Mouse (Mus musculus) gastrocnemius, postnatal 36 days (tissue): ENCODE results near the gene Myh2. TPM values are rescaled to one million over a fixed set of nuclear protein-coding genes. Genes with fewer than 3 reads are reported as not detected.

ENCODE experiments used
- DNase-seq, 2 experiments: peaks; one replicate each; pipeline ENCODE4 v3.0.0; 2022
- intact Hi-C: fragments of 180-260 bp; cut with DNase I; formaldehyde crosslinking; loops from one replicate; pipeline ENCODE4 v1.15.1; 2025
- total RNA-seq, 2 experiments: library from RNA; stranded (reverse); gene quantifications; 2 replicates each; pipeline ENCODE4 v1.2.3; 2021

Myh2 gene
- total RNA-seq, 2 experiments from 2014 or later: 1,281 to 1,857 TPM

DNA sequence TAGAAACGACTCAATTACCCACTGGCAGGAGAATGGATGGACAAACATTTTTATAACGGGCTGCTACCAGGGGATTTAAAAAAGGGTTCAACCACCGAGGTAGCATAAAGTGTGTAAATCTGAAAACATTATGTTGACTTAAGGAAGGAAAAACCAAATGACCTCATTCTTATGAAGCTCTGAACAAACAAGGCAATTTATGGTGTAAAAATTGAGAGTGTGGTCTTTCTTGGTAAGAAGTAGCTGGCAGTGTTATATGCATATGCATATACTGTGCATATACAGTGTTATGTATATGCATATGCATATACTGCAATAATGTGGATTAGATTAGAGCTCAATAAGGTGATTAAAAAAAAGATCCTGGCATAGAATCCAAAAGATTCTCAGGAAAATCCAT is 19.7 kb upstream of the Myh2 start:
- DNase-seq: no peak
- intact Hi-C loops: no loop called here

DNA sequence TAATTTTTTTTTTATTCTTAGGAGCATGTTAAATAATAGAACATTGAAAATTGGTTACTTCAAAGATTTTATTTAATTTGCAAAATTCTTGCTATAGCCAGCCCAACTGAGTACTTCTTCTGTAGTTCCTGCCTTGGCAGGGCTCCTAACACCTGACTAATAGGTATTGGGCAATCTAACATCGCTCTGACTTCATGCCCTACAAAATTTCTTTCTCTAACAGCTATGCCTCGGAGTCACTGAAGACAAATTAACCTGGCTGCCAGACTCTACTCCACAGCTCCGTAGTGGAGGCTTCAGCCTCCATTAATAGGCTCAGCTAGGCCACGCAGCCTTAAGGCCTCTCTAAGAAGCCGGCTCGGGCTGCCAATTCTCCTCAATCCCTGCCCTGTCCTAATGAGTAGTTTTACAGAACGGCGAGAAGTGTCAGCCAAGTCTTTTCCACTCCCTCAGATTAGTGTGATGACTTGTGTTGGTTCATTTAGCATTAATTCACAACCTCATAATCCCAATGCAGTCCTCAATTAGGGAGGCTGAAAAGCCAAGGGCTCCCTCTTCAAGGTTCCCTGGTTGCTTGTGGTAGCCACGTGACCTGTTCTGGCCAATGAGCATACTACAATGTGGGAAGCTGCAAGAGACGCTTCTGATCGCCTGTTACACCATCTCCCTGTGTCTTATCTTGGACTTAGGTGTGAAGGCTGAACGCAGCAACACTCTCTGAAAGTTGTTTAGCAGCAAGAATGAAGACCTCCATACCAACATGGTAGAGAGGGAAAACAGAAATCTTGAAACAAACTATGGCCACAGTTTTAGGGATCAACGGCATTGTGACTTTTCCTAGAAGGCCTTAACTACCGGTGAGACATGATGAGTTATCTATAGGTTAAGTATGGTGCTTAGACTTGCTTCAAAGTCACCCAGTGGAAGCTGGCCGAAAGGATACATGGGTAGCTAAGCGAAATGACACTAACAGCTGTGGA is 18.9 kb upstream of the Myh2 start:
- intact Hi-C loops: no loop called here
- no peak for DNase-seq

DNA sequence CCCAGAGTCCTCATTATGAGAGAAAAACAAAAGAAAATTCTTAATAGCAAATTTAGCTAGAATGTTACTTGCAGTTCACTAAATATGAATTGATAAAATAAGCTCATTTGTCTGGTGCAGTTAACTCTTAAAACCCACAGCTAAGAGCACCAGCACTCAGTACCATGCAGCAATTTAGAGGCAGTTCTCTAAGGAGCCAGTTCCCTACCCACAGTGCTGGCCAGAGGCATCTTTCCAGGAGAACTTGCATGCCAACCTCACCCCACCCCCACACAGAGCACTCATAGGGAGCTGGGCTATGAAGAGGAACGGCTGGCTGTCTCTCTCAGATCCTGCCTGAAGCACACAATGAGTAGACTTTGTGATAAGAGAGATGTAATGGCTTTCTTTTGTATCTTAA is 17.7 kb upstream of the Myh2 start:
- intact Hi-C loops: no loop called here
- DNase-seq: peak; percentile 39 to 59

DNA sequence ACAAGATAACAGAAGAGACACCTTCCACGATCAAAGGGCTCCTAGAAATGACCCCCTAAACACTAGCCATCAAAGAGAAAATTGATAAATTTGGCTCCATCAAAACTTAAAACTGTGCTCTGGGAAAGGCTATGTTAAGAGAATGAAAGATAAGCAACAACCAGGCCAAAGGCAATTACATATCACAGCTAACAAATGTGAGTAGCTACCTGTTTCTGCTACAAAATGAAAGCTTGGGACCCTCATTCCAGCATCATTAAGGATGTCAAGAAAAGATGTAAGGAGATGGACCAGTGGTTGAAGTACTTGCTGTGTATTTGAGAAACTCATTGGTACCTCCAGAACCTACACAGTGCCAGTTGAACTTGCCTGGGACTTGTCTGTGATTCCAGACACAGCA is 17.0 kb upstream of the Myh2 start:
- intact Hi-C loops: no loop called here
- DNase-seq: no peak

DNA sequence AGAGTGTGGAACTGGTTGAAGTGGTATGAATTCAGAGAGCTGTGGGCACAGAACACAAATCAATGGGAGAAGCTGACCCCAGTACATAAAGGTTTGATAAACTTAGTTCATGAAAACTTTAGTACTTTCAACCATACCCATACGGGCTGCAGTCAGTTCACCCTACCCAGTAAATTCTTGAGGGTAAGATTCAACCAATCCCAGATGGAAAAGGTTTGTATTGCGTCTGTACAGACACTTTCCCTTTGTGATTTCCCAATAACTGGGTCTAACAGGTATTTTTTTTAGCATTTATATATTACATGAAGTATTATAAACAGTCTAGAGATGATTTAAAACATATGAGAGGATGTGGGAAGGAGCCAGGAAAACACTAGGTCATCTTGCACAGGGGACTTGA is 15.2 kb upstream of the Myh2 start:
- intact Hi-C loops: no loop called here
- no peak for DNase-seq

DNA sequence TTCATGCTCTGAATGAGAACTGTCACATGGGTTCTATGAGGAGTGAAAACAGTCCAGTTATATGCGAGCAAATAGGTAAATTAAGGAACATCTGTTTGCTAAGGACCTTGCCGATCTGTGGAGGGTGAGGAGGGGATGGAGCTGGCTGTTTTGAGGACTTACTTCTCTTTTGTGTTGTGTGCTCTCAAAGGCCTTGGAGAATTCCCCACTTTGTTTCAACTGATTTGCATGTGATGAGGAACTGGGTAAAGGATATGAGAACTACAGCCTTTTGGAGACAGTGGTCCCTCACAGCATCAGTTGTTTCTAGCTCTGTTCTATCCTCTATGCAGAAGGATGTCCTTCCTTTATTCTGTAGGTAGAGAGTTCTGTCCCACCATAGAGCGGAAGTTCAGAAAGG is 10.7 kb upstream of the Myh2 start:
- no peak for DNase-seq
- intact Hi-C loops: no loop called here

DNA sequence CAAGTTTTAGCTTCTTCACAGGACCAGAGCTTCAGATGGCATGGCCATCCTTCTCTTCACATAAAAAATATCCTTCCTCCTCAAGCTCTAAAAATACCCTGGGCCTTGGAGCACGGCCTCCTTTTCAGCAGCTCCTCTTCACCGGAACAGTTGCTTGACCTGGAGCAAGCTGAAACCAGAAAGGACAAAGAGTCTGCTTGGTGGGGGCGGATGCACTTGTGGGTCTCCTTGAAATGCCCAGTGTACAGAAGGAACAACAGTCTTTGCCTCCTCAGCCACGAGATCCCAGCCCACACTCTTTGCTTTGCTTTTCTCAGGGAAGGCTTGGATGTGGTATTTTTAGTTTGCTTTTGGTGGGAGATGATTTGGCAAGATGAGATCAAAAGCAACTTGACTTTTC is 7.1 kb upstream of the Myh2 start:
- no peak for DNase-seq

DNA sequence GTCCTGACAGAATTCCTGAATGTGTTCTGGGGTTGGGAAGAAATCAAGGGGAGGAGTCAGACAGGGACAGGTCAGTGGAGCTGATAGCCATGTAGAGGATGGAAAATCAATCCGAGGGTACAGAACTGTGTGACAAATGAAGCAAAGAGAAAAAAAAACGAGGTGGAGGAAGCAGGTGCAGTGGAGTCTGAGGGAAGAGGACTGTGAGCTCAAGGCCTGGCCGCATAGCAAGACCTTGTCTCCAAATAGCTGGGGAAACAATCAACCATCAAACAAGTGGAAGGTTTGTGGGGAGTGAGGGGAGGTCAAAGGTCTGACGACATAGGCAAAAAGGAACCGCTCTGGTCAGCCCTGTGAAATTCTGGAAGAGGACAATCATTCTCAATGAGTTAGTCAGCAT is 6.0 kb upstream of the Myh2 start:
- intact Hi-C loops: no loop called here
- DNase-seq: no peak

More for the DNA sequence above, 7.1 kb upstream of the Myh2 start:
- intact Hi-C loops: no loop called here

DNA sequence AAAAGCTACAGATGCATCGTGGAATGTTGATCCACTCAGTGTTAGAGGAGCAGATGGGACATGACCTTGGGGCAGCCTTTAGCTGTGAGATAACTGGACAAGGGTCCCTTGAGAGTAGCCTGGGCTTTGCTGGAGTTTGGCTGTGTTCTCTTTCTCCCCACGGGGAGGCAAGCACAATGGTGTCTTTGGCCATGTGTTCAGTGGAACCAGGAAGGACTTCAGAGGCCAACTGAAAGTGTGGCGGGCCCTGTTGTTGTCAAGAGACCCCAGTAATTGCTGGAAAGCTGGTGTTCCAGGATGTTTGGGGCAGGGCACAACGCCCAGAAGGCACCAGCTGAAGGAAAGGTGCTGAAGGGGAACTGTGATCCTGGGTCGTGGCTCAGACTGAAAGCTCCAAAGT is 1.5 kb upstream of the Myh2 start:
- intact Hi-C loops: no loop called here
- no peak for DNase-seq

DNA sequence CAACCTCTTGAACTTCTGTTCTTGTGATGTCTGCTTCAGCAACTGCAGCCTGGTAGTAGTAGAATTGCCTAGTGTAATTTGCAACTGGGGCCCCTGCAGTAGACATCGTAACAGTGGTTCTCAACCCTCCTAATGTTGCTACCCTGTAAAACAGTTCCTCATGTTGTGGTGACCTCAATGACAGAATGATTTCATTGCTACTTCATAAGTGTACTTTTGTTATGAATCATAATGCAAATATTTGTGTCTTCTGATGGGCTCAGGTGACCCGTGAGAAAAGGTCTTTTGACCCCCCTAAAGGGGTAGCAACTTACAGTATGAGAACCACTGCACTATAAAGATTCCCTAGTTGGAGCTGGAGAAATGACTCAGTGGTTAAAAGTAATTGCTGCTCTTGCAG is 1.6 kb downstream of the Myh2 start:
- DNase-seq: no peak
- intact Hi-C loops: no loop called here

DNA sequence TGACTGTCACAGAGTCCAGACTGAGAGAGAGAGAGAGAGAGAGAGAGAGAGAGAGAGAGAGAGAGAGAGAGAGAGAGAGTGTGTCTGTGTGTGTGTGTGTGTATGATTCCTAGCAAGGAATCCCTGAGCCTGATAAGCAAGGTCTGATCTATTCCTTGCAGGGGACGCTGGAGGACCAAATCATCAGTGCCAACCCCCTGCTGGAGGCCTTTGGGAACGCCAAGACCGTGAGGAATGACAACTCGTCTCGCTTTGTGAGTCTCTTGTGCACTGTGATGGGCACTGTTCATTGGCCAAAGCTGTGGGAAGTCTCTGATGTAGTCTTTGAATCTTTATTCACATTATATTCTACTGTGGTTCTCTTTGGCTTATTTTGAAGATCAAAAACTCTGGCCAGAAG is 5.5 kb downstream of the Myh2 start:
- intact Hi-C loops: no loop called here
- DNase-seq: no peak

DNA sequence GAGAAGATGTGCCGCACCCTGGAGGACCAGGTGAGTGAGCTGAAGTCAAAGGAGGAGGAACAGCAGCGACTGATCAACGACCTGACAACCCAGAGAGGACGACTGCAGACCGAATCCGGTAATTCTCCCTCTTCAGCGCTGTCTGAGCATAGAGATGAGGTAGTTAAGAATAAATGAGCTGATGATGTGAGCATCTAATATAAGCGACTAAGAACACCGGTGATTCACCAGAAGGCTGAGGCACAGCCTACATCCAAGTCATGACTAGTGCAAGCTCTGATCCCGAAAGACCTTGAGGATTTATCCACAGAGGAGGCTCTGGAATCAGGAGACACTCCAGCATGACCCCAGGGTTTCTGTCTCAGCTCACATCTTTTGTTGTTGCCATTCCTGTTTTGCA is 19.5 kb downstream of the Myh2 start:
- intact Hi-C loops: no loop called here
- DNase-seq: no peak

DNA sequence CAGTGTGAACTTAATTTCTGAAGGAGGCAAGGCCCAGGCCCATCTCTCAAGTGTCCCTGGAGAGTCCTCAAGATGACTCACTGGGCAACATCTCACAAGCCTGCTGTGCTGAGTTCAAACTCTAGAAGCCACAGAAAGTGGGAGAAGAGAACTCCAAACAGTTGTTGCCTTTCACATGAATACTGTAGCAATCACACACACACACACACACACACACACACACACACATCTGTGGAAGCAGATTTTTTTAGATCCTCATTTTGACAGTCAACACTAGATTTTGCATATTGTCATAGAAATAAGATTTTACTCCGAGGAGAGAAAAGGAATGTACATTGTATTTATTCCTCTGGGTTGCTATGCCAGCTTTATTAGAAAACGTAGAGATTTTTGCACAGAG is 20.0 kb downstream of the Myh2 start:
- intact Hi-C loops: no loop called here
- no peak for DNase-seq

DNA sequence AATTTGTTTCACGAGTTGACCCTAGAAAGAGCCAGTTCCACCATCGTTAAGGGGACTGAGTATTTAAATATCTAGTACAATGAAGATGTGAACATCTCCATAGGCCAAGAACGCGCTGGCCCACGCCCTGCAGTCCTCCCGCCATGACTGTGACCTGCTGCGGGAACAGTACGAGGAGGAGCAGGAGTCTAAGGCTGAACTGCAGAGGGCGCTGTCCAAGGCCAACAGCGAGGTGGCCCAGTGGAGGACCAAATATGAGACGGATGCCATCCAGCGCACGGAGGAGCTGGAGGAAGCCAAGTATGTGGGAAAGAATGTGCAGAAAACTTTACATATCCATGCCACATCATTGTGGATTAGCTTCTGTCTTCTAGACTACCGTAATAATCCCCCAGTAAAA is 20.7 kb downstream of the Myh2 start:
- no peak for DNase-seq
- intact Hi-C loops: no loop called here

DNA sequence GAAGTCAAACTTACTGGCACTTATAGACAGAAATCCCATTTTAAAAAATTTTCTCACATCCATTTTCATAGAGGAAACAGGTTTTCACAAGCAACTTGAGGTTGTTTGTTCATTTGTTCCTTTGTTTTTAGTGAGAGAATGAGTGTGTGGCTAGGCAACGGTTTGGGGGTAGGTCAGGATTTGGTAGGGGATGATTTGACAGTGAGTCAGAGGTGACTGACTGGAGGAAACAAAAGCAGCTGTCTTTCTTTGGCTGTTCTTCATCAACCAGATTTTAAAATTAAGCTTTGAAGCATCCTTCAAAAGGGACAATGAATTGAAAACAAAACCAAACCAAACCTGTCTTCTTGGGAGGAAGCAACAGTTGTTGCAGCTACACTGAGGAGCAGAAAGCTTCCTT is 28.5 kb downstream of the Myh2 start:
- intact Hi-C loops: no loop called here
- DNase-seq: no peak

DNA sequence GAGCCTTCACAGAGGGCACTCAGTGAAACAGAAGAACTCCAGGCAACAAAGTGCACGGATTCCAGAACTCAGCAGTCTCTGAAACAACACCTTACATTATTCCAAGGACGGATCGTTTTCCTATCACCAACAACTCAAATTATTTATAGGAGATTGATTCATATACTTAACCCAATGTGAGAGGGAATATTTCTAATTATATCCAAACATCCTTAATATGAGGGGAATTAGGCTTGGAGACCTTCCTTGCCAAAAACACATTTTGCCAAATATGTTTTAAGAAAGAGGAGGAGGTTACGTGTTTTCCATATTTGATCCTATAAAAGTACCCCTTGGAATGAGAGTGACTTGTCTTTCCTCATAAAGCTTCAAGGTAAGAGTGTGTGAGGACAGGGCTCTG is 28.9 kb downstream of the Myh2 start, which contains the start of gene Myh1:
Gene Myh1, plus strand, starts transcription at position 301 of the 400 bp plus-strand sequence.
- no peak for DNase-seq
- intact Hi-C loops: no loop called here

DNA sequence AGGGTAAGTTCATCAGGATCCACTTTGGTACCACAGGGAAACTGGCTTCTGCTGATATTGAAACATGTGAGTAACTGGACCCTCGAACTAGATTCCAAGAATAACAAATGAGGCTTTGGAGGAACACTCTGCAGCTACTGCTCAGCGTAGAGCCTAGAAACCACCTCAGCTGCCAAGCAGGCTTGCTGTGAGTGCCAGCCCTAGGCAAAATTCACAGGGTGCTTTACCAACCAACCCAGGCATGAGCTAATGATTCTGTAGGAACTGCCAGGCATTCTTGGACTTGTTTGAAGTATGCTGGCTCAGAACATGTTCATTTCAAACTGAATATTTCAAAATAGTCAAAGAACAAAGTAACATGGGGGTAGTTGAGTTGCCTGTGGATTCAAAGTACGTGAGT is 33.9 kb downstream of the Myh2 start:
- intact Hi-C loops: no loop called here
- no peak for DNase-seq

DNA sequence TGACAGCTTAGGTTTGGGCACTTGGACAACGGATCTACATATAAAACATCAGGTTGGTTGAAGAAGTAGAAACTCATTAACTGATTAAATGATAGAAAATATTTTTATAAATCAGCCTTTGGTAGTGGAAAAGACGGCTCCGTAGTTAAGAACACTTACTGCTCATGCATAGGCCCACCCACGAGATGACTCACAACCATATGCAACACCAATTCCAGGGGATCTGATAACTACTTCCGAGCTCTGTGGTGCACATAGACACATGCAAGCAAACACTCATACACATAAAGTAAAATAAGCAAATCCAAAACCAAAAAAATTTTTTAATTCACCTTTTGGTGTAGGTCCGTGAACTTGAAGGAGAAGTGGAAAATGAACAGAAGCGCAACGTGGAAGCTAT is 51.0 kb downstream of the Myh2 start:
- no peak for DNase-seq
- intact Hi-C loops: no loop called here

DNA sequence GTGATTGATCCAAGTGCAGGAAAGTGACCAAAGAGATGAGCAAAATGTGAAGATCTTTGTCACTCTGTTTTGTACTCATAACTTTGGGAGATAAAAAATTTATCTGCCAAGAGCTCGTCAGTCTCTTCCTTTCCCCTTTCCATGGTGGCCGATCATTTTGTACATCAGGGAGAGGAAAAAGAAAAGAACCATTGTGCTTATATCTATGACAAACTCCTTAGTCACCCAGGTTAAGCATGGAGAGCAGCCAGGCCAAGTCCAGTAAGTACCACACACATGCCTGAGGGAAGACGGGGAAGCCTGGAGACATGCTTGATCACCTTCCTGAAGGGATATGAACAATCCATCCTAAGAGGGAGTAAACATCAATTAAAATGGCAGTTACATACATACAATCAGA is 53.6 kb downstream of the Myh2 start:
- DNase-seq: no peak
- intact Hi-C loops: no loop called here

DNA sequence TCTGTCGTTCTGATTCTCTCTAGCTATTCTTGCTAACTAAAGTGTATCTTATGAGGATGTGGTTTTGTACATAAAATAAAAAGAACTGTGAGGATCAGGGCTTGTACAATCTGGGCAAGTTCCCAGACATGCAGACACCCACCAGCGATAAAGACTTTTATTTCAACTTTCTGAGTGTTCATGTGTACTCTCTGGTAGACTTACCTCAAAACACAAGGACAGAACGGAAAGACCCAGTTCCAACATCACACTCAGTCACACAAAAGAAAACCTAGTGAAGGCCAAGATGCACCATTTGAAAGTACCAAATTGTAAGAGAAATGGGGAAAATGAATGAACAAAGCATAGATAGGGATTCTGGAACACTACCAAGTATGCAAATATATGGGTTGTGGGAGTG is 57.9 kb downstream of the Myh2 start:
- no peak for DNase-seq
- intact Hi-C loops: no loop called here

DNA sequence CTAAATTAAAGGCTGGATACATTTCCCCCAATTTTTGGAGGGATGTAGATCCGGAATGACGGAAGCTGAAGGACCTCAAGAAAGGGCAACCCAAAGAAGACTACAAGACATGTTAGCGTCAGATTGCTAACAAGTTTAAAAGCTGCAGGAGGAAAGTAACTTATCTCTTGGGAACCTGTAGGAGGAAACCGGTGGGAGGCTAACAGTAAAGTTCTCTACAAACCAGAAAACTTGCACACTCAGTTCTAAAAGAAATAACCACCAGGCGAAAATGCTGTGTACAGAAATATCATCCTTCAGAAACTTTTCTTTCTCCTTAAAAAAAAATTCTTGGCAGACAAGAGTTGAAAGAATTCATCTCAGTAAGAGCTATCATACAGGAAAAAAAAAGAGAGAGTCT is 58.3 kb downstream of the Myh2 start:
- no peak for DNase-seq
- intact Hi-C loops: no loop called here

DNA sequence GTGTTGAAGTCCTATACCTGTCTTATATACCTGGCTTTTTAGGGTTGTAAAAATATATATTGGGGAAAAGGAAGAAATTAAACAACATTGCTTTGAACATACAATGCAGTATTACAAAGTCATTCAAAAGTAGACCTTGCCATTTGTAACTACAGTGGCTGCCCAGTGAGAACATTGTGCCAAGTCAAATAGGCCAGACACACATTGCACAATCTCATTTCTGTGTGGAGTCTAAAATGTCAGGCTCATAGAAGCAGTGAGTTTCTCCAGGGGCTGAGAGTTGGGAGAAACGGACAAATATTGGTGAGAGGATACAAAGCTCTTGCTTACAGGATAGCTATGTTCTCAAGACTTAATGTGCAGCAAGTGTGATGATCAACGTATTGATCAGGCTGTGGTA is 59.1 kb downstream of the Myh2 start:
- DNase-seq: no peak
- intact Hi-C loops: loop anchor here (2.0 kb wide), 1 partner anchor 81 kb away; no protein-coding TSS in a partner anchor
